Mouse (Mus musculus) embryonic fibroblast, embryonic 13.5 days (primary cell): ENCODE results near the gene Olfr502. TPM values are rescaled to one million over a fixed set of nuclear protein-coding genes. Genes with fewer than 3 reads are reported as not detected.
"Not testable (repeated sequence)": the region's sequence is repeated elsewhere in the genome, so short reads cannot be mapped to it uniquely, and the experiment has no call there.

Source experiments
- H3K27ac ChIP-seq: 2 replicates; pipeline ENCODE4 v1.5.1; 2012; ENCODE audit warnings: low read length, control low read depth, inconsistent platforms; ENCODE audit not compliant: insufficient read depth
- H3K4me1 ChIP-seq: 2 replicates; pipeline ENCODE4 v1.6.1; 2011; ENCODE audit warnings: low read length; ENCODE audit not compliant: control insufficient read depth, insufficient read depth
- H3K4me3 ChIP-seq: 2 replicates; pipeline ENCODE4 v1.5.1; 2011; ENCODE audit warnings: mild to moderate bottlenecking, control low read depth, low read length; ENCODE audit not compliant: insufficient read depth
- CTCF ChIP-seq: IDR thresholded peaks from 2 replicates; pipeline ENCODE4 v1.5.1; 2011; ENCODE audit warnings: mild to moderate bottlenecking, control low read depth, low read length, moderate library complexity, borderline replicate concordance; ENCODE audit not compliant: insufficient read depth
- POLR2A ChIP-seq: IDR thresholded peaks from 2 replicates; pipeline ENCODE4 v1.6.1; 2011; ENCODE audit warnings: low read depth, mild to moderate bottlenecking, control low read depth, low read length, moderate library complexity
- polyA plus RNA-seq: library from polyadenylated mRNA; stranded (reverse); fragments of >200 nt; gene quantifications from 2 replicates; pipeline ENCODE4 v1.2.4, GENCODE M21; 2011; ENCODE audit warnings: low read depth; ENCODE audit not compliant: missing spikeins, insufficient read length

Olfr502 gene
- polyA plus RNA-seq: not detected in 2 replicates

DNA sequence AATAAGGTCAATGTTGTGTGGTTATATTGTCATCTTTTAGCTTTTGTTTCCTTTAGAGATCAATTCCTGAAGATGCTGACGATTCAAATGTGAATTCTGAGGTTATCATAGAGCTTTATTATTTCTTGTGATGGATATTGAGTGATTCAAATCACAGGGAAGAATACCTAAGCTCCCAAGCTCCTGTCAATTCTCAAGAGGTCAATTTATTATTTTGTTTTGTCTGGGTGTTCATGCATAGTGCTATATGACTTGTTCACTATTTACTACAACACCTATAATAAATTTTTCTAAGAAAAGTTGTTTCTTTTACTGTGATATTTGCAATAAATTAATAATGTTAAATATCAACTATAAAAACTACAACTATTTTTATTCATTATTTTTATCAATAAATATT lies at the start of gene Olfr502:
Gene Olfr502, minus strand, starts transcription at position 101 of the 400 bp plus-strand sequence.
- no peak for TF ChIP-seq POLR2A
- no peak for TF ChIP-seq CTCF
- Histone ChIP-seq H3K4me3 (no peak within 1 kb of the TSS), H3K4me1 (no peaks in the 10 kb centered on the region), H3K27ac (no peak within 1 kb of the TSS)

DNA sequence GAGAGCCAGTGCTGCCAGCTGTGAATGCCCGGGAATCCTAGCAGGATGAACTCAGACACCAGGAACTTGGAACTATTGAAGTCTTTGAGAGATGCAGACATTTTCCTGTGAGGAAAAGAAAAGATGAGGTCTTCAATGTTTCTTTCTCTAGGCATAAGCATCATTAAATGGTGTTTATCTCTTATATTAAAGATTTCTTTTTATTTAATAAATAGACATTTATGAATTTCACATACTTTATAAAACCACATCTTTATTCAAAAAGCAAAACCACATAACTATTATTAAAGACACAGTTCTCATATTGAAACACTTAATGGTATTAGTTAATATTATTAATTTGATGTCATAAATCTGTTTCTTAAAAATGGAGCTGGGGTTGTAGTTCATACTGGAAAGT lies 40.8 kb upstream of the Olfr502 start, which contains the start of gene Olfr504:
Gene Olfr504, minus strand, starts transcription at position 101 of the 400 bp plus-strand sequence.
- Histone ChIP-seq H3K4me3 (no peak within 1 kb of the TSS), H3K27ac (no peak within 1 kb of the TSS), H3K4me1 (no peaks in the 10 kb centered on the region)
- TF ChIP-seq POLR2A: no peak
- no peak for TF ChIP-seq CTCF

DNA sequence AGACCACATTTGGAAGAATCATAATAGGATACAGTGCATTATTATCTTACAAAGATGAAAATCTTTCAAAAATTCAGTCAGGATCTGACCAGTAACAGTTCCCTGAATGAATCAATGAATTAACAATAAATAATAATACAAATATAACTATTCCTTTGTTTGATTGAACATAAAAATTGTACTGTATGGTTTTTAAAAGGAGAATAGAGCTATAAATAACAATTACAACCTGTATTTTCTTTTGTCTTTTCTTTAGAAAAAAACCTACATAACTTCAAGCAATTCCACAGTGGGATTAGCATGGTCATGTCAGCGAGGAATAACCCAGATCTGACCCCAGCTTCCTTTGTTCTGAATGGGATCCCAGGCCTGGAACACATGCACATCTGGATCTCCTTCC lies 19.4 kb upstream of the Olfr502 start, which contains the start of gene Olfr503:
Gene Olfr503, plus strand, starts transcription at position 301 of the 400 bp plus-strand sequence.
- not testable (repeated sequence) for H3K4me3 ChIP-seq, H3K27ac ChIP-seq, H3K4me1 ChIP-seq

DNA sequence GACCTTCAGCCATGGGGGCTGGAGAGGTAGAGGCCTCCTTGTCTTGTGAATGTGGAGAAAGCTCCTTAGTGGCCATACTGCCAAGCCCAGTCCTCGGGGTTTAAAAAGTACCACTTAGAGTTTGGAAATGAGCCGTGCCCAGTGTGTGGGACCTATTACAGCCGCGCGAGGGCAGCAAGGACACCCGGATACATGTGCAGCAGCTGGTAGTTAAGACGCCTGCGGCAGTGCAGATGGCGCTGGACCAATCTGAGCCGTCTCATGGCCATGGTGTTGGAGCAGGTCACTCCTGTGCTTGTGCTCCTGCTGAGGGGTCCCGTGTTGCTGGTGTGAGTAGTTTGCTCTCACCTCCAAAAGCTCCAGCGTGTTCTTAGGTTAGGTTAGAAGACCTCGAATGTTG lies 17.6 kb upstream of the Olfr502 start:
- Histone ChIP-seq H3K4me1 (no peaks in the 10 kb centered on the region), H3K27ac (no peak overlapping the region), H3K4me3 (no peak overlapping the region)
- TF ChIP-seq CTCF (no peak), POLR2A (no peak)

Other genes starting within 250 kb of the Olfr502 start
- gene Olfr490, start 236.1 kb downstream of the Olfr502 start, polyA plus RNA-seq: not detected in 2 replicates
- not detected in 2 replicates for gene Olfr491, start 211.6 kb downstream of the Olfr502 start, polyA plus RNA-seq
- not detected in 2 replicates for gene Olfr492, start 201.4 kb downstream of the Olfr502 start, polyA plus RNA-seq
- not detected in 2 replicates for gene Olfr493, start 178.1 kb downstream of the Olfr502 start, polyA plus RNA-seq
- gene Olfr494, start 159.7 kb downstream of the Olfr502 start, polyA plus RNA-seq: not detected in 2 replicates
- gene Olfr495, start 131.9 kb downstream of the Olfr502 start, polyA plus RNA-seq: not detected in 2 replicates
- not detected in 2 replicates for gene Olfr497, start 104.6 kb downstream of the Olfr502 start, polyA plus RNA-seq
- not detected in 2 replicates for gene Olfr498, start 59.7 kb downstream of the Olfr502 start, polyA plus RNA-seq
- not detected in 2 replicates for gene Olfr503, start 19.5 kb upstream of the Olfr502 start, polyA plus RNA-seq
- not detected in 2 replicates for gene Olfr504, start 40.7 kb upstream of the Olfr502 start, polyA plus RNA-seq
- gene Olfr506, start 85.7 kb upstream of the Olfr502 start, polyA plus RNA-seq: not detected in 2 replicates
- gene Olfr507, start 96.7 kb upstream of the Olfr502 start, polyA plus RNA-seq: not detected in 2 replicates
- not detected in 2 replicates for gene Olfr508, start 104.9 kb upstream of the Olfr502 start, polyA plus RNA-seq
- not detected in 2 replicates for gene Olfr509, start 126.8 kb upstream of the Olfr502 start, polyA plus RNA-seq
- not detected in 2 replicates for gene Olfr510, start 141.4 kb upstream of the Olfr502 start, polyA plus RNA-seq
- gene Olfr512, start 188.3 kb upstream of the Olfr502 start, polyA plus RNA-seq: not detected in 2 replicates
- not detected in 2 replicates for gene Olfr513, start 225.9 kb upstream of the Olfr502 start, polyA plus RNA-seq